Mouse (Mus musculus): ENCODE results near the gene Prl2a1. TPM values are rescaled to one million over a fixed set of nuclear protein-coding genes. Genes with fewer than 3 reads are reported as not detected.
"Not testable (repeated sequence)": the region's sequence is repeated elsewhere in the genome, so short reads cannot be mapped to it uniquely, and the experiment has no call there.

The Prl2a1 gene
- polyA plus RNA-seq (2017; shearing (Covaris generic)): not detected

DNA sequence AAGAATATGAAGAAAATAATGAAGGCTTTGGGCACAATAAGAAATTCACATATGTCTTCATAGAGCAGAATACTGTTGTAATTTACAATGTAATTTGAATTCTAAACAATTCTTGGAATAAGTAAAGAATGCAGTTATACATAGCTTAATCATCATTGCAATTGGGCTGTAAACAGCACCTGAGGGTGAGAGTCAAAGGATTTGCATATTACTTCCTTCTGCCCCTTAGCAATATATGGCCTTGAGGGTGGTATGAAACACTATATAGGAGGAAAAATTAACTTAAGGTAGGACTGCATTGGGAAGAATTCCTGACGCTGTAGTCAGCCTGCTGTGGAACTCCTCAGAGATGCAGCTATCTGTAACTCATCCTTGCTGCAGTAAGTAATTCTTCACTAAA lies at the start of gene Prl2a1:
Gene Prl2a1, plus strand, starts transcription at position 301 of the 400 bp plus-strand sequence.
- ATAC-seq: no peak

- not testable (repeated sequence) for ATAC-seq
These were observed 20.8 kb upstream of the Prl2a1 start, which contains the start of gene Prl7c1 for GRCm38 (mm10) chr13:27780704-27781103. TSS of gene Prl7c1 (minus strand) at chr13:27780804.

GRCm38 (mm10) chr13:27799303-27799702 lies 2.2 kb upstream of the Prl2a1 start:
- no peak for ATAC-seq

- no peak for ATAC-seq
These were observed 1.3 kb downstream of the Prl2a1 start for GRCm38 (mm10) chr13:27802765-27803164.

DNA sequence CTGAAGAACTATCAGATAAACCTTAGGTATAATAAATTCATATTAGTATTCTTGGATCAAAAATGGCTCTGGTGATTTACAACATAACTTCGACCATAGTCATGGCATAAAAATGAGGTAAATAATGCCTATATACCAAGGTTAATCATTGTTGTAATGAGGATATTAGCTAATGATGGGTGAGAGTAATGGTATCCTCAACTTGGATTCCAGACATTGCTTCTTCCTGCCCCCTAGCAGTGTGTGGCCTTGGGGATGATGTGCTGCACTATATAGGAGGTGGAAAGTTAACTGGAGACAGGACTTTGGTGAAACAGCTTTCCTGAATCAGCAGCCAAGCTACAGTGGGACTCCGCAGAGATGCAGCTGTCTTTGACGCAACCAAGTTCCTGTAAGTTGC lies 47.6 kb downstream of the Prl2a1 start, which contains the start of gene Prl2c1:
Gene Prl2c1, plus strand, starts transcription at position 301 of the 400 bp plus-strand sequence.
- no peak for ATAC-seq

Other genes starting within 250 kb of the Prl2a1 start
- gene Prl8a9, start 237.0 kb upstream of the Prl2a1 start, polyA plus RNA-seq (2017; shearing (Covaris generic)): not detected
- gene Prl8a1, start 219.5 kb upstream of the Prl2a1 start, polyA plus RNA-seq (2017; shearing (Covaris generic)): not detected
- gene Prl7b1, start 191.1 kb upstream of the Prl2a1 start, polyA plus RNA-seq (2017; shearing (Covaris generic)): not detected
- gene Prl7a1, start 159.2 kb upstream of the Prl2a1 start, polyA plus RNA-seq (2017; shearing (Covaris generic)): not detected
- not detected for gene Prl7a2, start 133.6 kb upstream of the Prl2a1 start, polyA plus RNA-seq (2017; shearing (Covaris generic))
- not detected for gene Prl7d1, start 84.9 kb upstream of the Prl2a1 start, polyA plus RNA-seq (2017; shearing (Covaris generic))
- gene Prl7c1, start 20.9 kb upstream of the Prl2a1 start, polyA plus RNA-seq (2017; shearing (Covaris generic)): not detected
- gene Prl2c1, start 47.7 kb downstream of the Prl2a1 start, polyA plus RNA-seq (2017; shearing (Covaris generic)): not detected
- not detected for gene Prl4a1, start 214.6 kb downstream of the Prl2a1 start, polyA plus RNA-seq (2017; shearing (Covaris generic))

Data from CD4-positive, CD25-positive, alpha-beta regulatory T cell, adult 4 months (primary cell).